ENCODE assay signal across 9 mouse cellular contexts in genomic region chr2:51305411-51305810, GRCm38 (mm10).
DNase-seq lines count a peak whose midpoint lies in the region; ATAC-seq and TF ChIP-seq lines count a peak whose summit lies in the region.
"Had no signal": no experiment of that assay in that cellular context is flagged by ENCODE, and none has a peak within 500 bp of the region (broad histone marks: within the 10 kb centered on the region; RNA-seq: fewer than 3 reads in every experiment).

No protein-coding gene starts in this region.

- peak; percentile 63 to 70 for DNase-seq in heart, adult 18-20 months
- DNase-seq in heart, embryonic 10.5 days (ENCODE audit: low spot score): no peak
- DNase-seq in adipocyte (ENCODE audit: low spot score): peak; percentile 50
- DNase-seq in heart, adult 9 months (ENCODE audit: low spot score in 2 of 2): peak; percentile 69 to 76
- DNase-seq in limb, embryonic 10.5 days (ENCODE audit: low spot score): peak; percentile 45
- no peak for DNase-seq in left cerebral cortex, adult 2 months (ENCODE audit: extremely low spot score in 1 of 2, low spot score in 2 of 2)
- DNase-seq in left cerebral cortex, adult 11 months (ENCODE audit: low spot score): no peak

- intact Hi-C loops in left cerebral cortex, adult 2 months (cut with DNase I): no loop called here

- no peaks in the 10 kb centered on the region for H3K27me3 ChIP-seq in heart, embryonic 10.5 days (ENCODE audit: insufficient read depth, poor library complexity, severe bottlenecking)
- H3K27me3 ChIP-seq in limb, embryonic 10.5 days (ENCODE audit: low read depth, poor library complexity, severe bottlenecking): no peaks in the 10 kb centered on the region

- 54% methylated on average over 6 of the region's 6 CpGs for WGBS in heart, embryonic 10.5 days
- 63% methylated on average over 6 of the region's 6 CpGs for WGBS in limb, embryonic 10.5 days

- H3K9me3 ChIP-seq in heart, embryonic 10.5 days: no peaks in the 10 kb centered on the region
- H3K9me3 ChIP-seq in limb, embryonic 10.5 days (replicated peaks): no peaks in the 10 kb centered on the region

- no peak overlapping the region for H3K4me3 ChIP-seq in heart, embryonic 10.5 days
- H3K4me3 ChIP-seq in limb, embryonic 10.5 days: no peak overlapping the region
- no peak overlapping the region for H3K4me3 ChIP-seq in left cerebral cortex, adult 2 months

- H3K4me1 ChIP-seq in heart, embryonic 10.5 days: no peaks in the 10 kb centered on the region
- H3K4me1 ChIP-seq in limb, embryonic 10.5 days: peaks cover 5% of the 10 kb centered on the region

- no peak for ATAC-seq in CD4-positive, CD25-positive, alpha-beta regulatory T cell, adult 4 months

- no peak; the same call in 1 of the 2 replicates for TF ChIP-seq CTCF in left cerebral cortex, adult 2 months (IDR thresholded peaks at IDR 0.05)

- H3K27ac ChIP-seq in heart, embryonic 10.5 days: no peak overlapping the region
- no peak overlapping the region for H3K27ac ChIP-seq in limb, embryonic 10.5 days
- H3K27ac ChIP-seq in left cerebral cortex, adult 2 months: no peak overlapping the region
- H3K27ac ChIP-seq: liver, embryonic 14.5 days had no signal

- H3K36me3 ChIP-seq in heart, embryonic 10.5 days: no peaks in the 10 kb centered on the region
- no peaks in the 10 kb centered on the region for H3K36me3 ChIP-seq in limb, embryonic 10.5 days

Comparison
In these comparisons a context has a peak if more than half of its experiments do, and no peak if none do; other contexts are left out.
1. DNase-seq: peak in heart, adult 18-20 months (2 of 2), adipocyte (single experiment), heart, adult 9 months (2 of 2) and limb, embryonic 10.5 days (single experiment); none in heart, embryonic 10.5 days (single experiment), left cerebral cortex, adult 2 months (0 of 2) and left cerebral cortex, adult 11 months (single experiment).